Mouse (Mus musculus): ENCODE measurements around the gene Dtx3. TPM values are rescaled to one million over a fixed set of nuclear protein-coding genes. Genes with fewer than 3 reads are reported as not detected.
A peak's percentile ranks its signal among the peaks of the same experiment; 100 is the strongest.

The Dtx3 gene
- total and polyA plus RNA-seq, 2 experiments from 2014 or later: 30.0 to 64.1 TPM

GRCm38 (mm10) chr10:127176228-127176627 is 19.3 kb downstream of the Dtx3 start:
- no peak for TF ChIP-seq CTCF (IDR thresholded peaks at IDR 0.05; ENCODE audit: low read depth)
- no peak for TF ChIP-seq EP300 (IDR thresholded peaks at IDR 0.05; ENCODE audit: low read depth)
- H3K27me3 ChIP-seq (ENCODE audit: control insufficient read depth, insufficient read depth, low read length): peaks cover 86% of the 10 kb centered on the region
- no peaks in the 10 kb centered on the region for H3K36me3 ChIP-seq (replicated peaks; ENCODE audit: control insufficient read depth, insufficient read depth, low read length)
- no peak for ATAC-seq (ENCODE audit: insufficient read depth, low read depth)
- H3K9me3 ChIP-seq (replicated peaks; ENCODE audit: control insufficient read depth, low read length): no peaks in the 10 kb centered on the region
- H3K4me2 ChIP-seq (ENCODE audit: low read depth, low read length): no peak overlapping the region
- 53% methylated on average over 3 of the region's 3 CpGs for WGBS
- H3K27ac ChIP-seq (ENCODE audit: low read depth): no peak overlapping the region
- H3K4me3 ChIP-seq (ENCODE audit: low read depth, low read length): no peak overlapping the region
- no peak for DNase-seq (ENCODE audit: low spot score)
- H3K4me1 ChIP-seq (ENCODE audit: control insufficient read depth, insufficient read depth): peaks cover 8% of the 10 kb centered on the region
- no peak overlapping the region for H3K9ac ChIP-seq (replicated peaks; ENCODE audit: low read depth, low read length)

DNA sequence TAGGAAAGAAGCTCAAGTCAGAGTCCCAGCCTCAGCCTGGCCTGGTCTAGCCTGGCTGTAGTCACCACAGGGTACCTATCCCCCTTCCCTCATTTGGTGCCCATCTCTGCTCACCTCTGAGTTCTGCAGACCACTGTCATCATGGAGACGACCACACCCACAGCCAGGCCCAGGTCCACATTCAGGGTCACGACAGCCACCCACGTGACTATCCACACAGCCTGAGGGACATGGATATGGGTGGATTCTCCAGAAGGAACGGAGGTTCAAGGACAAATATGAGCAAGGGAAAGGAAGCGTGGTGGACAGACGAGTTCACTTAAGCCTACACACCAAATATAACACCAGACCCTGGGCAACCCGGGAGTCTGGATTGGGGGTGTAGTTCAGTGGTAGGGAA is 21.4 kb downstream of the Dtx3 start:
- ATAC-seq (ENCODE audit: insufficient read depth, low read depth) (no peak), DNase-seq (ENCODE audit: low spot score) (no peak)
- no peak for TF ChIP-seq EP300 (IDR thresholded peaks at IDR 0.05; ENCODE audit: low read depth)
- TF ChIP-seq CTCF (IDR thresholded peaks at IDR 0.05; ENCODE audit: low read depth): no peak
- WGBS: 79% methylated on average over 7 of the region's 7 CpGs
- no peaks in the 10 kb centered on the region for H3K9me3 ChIP-seq (replicated peaks; ENCODE audit: control insufficient read depth, low read length)
- no peak overlapping the region for H3K4me3 ChIP-seq (ENCODE audit: low read depth, low read length)
- H3K4me1 ChIP-seq (ENCODE audit: control insufficient read depth, insufficient read depth): peaks cover 8% of the 10 kb centered on the region
- H3K9ac ChIP-seq (replicated peaks; ENCODE audit: low read depth, low read length): no peak overlapping the region
- H3K27me3 ChIP-seq (ENCODE audit: control insufficient read depth, insufficient read depth, low read length): peaks cover 82% of the 10 kb centered on the region
- no peak overlapping the region for H3K27ac ChIP-seq (ENCODE audit: low read depth)
- no peaks in the 10 kb centered on the region for H3K36me3 ChIP-seq (replicated peaks; ENCODE audit: control insufficient read depth, insufficient read depth, low read length)
- H3K4me2 ChIP-seq (ENCODE audit: low read depth, low read length): no peak overlapping the region

- no peak overlapping the region for H3K9ac ChIP-seq (replicated peaks; ENCODE audit: low read depth, low read length)
- DNase-seq (ENCODE audit: low spot score): no peak
- TF ChIP-seq EP300 (IDR thresholded peaks at IDR 0.05; ENCODE audit: low read depth): no peak
- no peak for TF ChIP-seq CTCF (IDR thresholded peaks at IDR 0.05; ENCODE audit: low read depth)
- H3K4me2 ChIP-seq (ENCODE audit: low read depth, low read length): no peak overlapping the region
- peaks cover 82% of the 10 kb centered on the region for H3K27me3 ChIP-seq (ENCODE audit: control insufficient read depth, insufficient read depth, low read length)
- no peaks in the 10 kb centered on the region for H3K9me3 ChIP-seq (replicated peaks; ENCODE audit: control insufficient read depth, low read length)
- H3K27ac ChIP-seq (ENCODE audit: low read depth): no peak overlapping the region
- H3K36me3 ChIP-seq (replicated peaks; ENCODE audit: control insufficient read depth, insufficient read depth, low read length): no peaks in the 10 kb centered on the region
- no peak overlapping the region for H3K4me3 ChIP-seq (ENCODE audit: low read depth, low read length)
- ATAC-seq (ENCODE audit: insufficient read depth, low read depth): no peak
- WGBS: 67% methylated on average over 16 of the region's 16 CpGs
- H3K4me1 ChIP-seq (ENCODE audit: control insufficient read depth, insufficient read depth): peaks cover 5% of the 10 kb centered on the region
Measured at GRCm38 (mm10) chr10:127173148-127174065, 22.1 kb downstream of the Dtx3 start.

- 75% methylated on average over 15 of the region's 15 CpGs for WGBS
- H3K9me3 ChIP-seq (replicated peaks; ENCODE audit: control insufficient read depth, low read length): no peaks in the 10 kb centered on the region
- DNase-seq (ENCODE audit: low spot score) (no peak), ATAC-seq (ENCODE audit: insufficient read depth, low read depth) (no peak)
- no peak overlapping the region for H3K27ac ChIP-seq (ENCODE audit: low read depth)
- no peak overlapping the region for H3K4me2 ChIP-seq (ENCODE audit: low read depth, low read length)
- H3K36me3 ChIP-seq (replicated peaks; ENCODE audit: control insufficient read depth, insufficient read depth, low read length): no peaks in the 10 kb centered on the region
- H3K9ac ChIP-seq (replicated peaks; ENCODE audit: low read depth, low read length): no peak overlapping the region
- peaks cover 82% of the 10 kb centered on the region for H3K27me3 ChIP-seq (ENCODE audit: control insufficient read depth, insufficient read depth, low read length)
- TF ChIP-seq CTCF (IDR thresholded peaks at IDR 0.05; ENCODE audit: low read depth): no peak
- no peak for TF ChIP-seq EP300 (IDR thresholded peaks at IDR 0.05; ENCODE audit: low read depth)
- no peak overlapping the region for H3K4me3 ChIP-seq (ENCODE audit: low read depth, low read length)
- H3K4me1 ChIP-seq (ENCODE audit: control insufficient read depth, insufficient read depth): no peaks in the 10 kb centered on the region; the same call in 1 of the 2 replicates
Measured at GRCm38 (mm10) chr10:127171631-127172200, 23.8 kb downstream of the Dtx3 start.

DNA sequence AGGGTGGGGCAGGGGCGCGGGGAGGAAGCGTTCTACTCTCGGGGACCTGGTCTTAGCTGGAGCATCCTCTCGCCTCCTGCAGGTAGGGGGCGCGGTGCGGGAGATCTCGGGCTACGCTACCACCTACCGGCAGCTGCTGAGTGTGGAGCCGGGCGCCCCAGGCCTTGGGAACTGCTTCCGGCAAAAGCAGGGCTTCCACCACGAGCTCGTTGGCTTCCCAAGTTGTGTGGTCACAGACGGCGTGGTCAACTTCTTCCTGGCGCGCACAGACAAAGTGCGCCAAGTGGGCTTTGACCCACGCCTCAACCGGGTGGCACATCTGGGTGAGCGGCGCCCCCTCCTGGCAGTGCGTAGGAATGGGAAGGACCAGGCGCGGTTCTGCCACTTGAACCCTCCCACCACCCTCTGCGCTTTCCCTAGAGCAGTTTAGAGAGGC is 24.7 kb downstream of the Dtx3 start:
- Histone ChIP-seq H3K27me3 (ENCODE audit: control insufficient read depth, insufficient read depth, low read length) (peaks cover 82% of the 10 kb centered on the region), H3K36me3 (replicated peaks; ENCODE audit: control insufficient read depth, insufficient read depth, low read length) (no peaks in the 10 kb centered on the region), H3K4me3 (ENCODE audit: low read depth, low read length) (peak overlapping the region; percentile 25), H3K4me2 (ENCODE audit: low read depth, low read length) (peak overlapping the region; percentile 48), H3K9me3 (replicated peaks; ENCODE audit: control insufficient read depth, low read length) (no peaks in the 10 kb centered on the region), H3K9ac (replicated peaks; ENCODE audit: low read depth, low read length) (no peak overlapping the region), H3K4me1 (ENCODE audit: control insufficient read depth, insufficient read depth) (no peaks in the 10 kb centered on the region; the same call in 1 of the 2 replicates), H3K27ac (ENCODE audit: low read depth) (no peak overlapping the region)
- DNase-seq (ENCODE audit: low spot score) (peak; percentile 39), ATAC-seq (ENCODE audit: insufficient read depth, low read depth) (peak; percentile 64)
- WGBS: 2% methylated on average over 29 of the region's 29 CpGs
- TF ChIP-seq EP300 (IDR thresholded peaks at IDR 0.05; ENCODE audit: low read depth) (no peak), CTCF (IDR thresholded peaks at IDR 0.05; ENCODE audit: low read depth) (peak; percentile 62)

Data from heart, postnatal 0 days (tissue).